Mouse (Mus musculus): Measurements from ENCODE around the gene A630001G21Rik. TPM values are rescaled to one million over a fixed set of nuclear protein-coding genes. Genes with fewer than 3 reads are reported as not detected.

The A630001G21Rik gene
- polyA plus RNA-seq (2015; fragmentation: Nextera tagmentation; extraction: Ambion mirVana): 9.0 and 11.9 TPM in 2 replicates

DNA sequence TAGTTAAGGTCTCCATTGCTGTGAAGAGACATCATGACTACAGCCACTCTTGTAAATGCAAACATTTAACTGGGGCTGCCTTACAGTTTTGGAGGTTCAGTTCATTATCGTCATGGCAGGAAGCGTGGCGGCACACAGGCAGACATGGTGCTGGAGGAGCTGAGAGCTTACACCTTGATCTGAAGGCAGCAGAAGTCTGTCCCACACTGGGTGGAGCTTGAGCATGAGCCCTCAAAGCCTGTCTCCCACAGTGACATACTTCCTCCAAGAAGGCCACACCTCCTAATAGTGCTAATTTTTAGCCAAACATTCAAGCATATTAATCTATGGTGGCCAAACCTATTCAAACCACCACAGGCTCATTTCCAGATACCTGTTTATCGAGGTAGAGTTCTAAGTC lies at the start of gene A630001G21Rik:
TSS of gene A630001G21Rik (minus strand) at position 208 of the 400 bp plus-strand sequence.

DNA sequence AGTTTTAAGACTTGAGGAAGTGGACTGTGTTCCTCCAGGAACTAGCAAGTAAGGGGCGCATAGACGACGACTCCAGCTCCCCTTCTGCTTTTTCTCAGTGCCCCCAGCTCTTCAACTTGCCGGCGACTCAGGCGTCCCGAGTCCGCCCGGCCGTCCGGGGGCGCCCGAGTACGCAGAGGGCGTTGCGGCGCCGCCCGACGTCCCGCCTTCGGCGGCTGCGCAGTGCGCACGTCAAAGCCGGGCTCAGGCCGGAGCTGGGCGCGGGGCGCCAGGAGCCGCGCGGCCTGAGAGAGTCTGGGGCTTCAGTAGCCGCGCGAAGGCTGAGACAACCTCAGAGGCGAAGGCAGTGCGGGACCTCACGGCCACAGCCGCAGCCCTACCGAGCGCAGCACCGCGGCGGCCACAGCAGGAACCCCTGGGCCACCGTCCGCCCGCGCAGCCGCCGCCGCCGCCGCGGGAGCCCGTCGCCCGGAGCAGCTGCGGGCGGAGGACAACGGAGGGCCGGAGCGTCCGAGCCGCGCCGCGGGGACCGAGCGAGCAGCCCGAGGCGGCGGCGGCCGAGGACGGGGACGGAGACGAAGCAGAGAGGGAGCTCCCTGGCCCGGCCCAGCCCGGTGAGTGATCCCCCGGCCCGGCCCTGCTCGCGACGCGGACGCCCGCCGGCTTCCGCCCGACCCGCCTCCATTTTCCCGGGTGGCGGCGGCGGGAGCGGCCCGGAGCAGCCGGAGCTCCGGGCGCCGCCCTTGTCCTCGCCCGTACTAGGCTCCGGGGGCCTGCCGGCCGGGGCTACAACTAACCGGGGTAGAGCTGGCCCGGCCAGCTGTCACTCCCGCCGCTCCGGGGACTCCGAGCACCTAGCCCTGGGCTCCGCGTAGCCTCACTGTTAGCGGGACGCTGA lies 15.0 kb upstream of the A630001G21Rik start, which contains the start of gene Cab39:
TSS of gene Cab39 (plus strand) at position 234 of the 898 bp plus-strand sequence.

Other genes starting within 250 kb of the A630001G21Rik start
- gene G530012D18Rik, start 203.0 kb downstream of the A630001G21Rik start, polyA plus RNA-seq (2015; fragmentation: Nextera tagmentation; extraction: Ambion mirVana): not detected in 2 replicates
- 19.8 and 28.8 TPM in 2 replicates for gene Sp110, start 179.8 kb downstream of the A630001G21Rik start, polyA plus RNA-seq (2015; fragmentation: Nextera tagmentation; extraction: Ambion mirVana)
- gene Sp140, start 178.3 kb downstream of the A630001G21Rik start, polyA plus RNA-seq (2015; fragmentation: Nextera tagmentation; extraction: Ambion mirVana): 15.0 and 17.0 TPM in 2 replicates
- gene Sp100, start 128.7 kb downstream of the A630001G21Rik start, polyA plus RNA-seq (2015; fragmentation: Nextera tagmentation; extraction: Ambion mirVana): 18.7 and 24.7 TPM in 2 replicates
- 20.7 and 23.5 TPM in 2 replicates for gene Cab39, start 14.8 kb upstream of the A630001G21Rik start, polyA plus RNA-seq (2015; fragmentation: Nextera tagmentation; extraction: Ambion mirVana)
- 63.4 and 90.7 TPM in 2 replicates for gene Itm2c, start 115.6 kb upstream of the A630001G21Rik start, polyA plus RNA-seq (2015; fragmentation: Nextera tagmentation; extraction: Ambion mirVana)
- gene 4933407L21Rik, start 149.8 kb upstream of the A630001G21Rik start, polyA plus RNA-seq (2015; fragmentation: Nextera tagmentation; extraction: Ambion mirVana): not detected in 2 replicates
- gene Gpr55, start 182.4 kb upstream of the A630001G21Rik start, polyA plus RNA-seq (2015; fragmentation: Nextera tagmentation; extraction: Ambion mirVana): 0.07 and 0.08 TPM in 2 replicates
- gene Spata3, start 238.2 kb upstream of the A630001G21Rik start, polyA plus RNA-seq (2015; fragmentation: Nextera tagmentation; extraction: Ambion mirVana): not detected in 2 replicates